Mouse (Mus musculus): Measurements from ENCODE around the gene Gtf3c5. TPM values are rescaled to one million over a fixed set of nuclear protein-coding genes. Genes with fewer than 3 reads are reported as not detected.

The Gtf3c5 gene
- total RNA-seq, 2 experiments from 2014 or later, result 17.8 to 18.3 TPM

DNA sequence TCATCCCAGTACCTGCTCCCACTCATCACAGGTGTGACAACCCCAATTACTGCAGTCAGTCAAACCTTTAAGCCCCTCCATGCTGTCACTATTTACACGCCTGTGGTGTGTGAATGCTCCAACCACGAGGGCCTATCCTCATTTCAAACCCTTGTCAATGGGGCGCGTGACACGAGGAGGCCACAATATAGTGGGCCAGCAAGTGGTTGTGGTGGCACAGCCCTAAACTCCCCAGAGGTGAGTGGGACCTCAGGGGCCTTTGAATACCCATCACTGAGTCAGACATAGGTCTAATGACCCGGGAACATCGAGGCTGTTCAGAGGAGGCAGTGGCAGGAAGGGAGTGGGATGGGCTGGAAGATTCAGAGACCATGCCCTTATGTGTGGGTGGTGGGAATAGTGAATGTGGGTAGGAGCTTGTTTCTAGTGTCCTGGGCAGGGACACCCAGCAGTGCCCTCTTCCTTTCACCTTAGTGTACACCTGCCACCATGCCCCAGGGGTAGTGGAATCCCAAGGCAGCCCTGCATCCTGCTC is 49.6 kb downstream of the Gtf3c5 start:
- no peak for DNase-seq

DNA sequence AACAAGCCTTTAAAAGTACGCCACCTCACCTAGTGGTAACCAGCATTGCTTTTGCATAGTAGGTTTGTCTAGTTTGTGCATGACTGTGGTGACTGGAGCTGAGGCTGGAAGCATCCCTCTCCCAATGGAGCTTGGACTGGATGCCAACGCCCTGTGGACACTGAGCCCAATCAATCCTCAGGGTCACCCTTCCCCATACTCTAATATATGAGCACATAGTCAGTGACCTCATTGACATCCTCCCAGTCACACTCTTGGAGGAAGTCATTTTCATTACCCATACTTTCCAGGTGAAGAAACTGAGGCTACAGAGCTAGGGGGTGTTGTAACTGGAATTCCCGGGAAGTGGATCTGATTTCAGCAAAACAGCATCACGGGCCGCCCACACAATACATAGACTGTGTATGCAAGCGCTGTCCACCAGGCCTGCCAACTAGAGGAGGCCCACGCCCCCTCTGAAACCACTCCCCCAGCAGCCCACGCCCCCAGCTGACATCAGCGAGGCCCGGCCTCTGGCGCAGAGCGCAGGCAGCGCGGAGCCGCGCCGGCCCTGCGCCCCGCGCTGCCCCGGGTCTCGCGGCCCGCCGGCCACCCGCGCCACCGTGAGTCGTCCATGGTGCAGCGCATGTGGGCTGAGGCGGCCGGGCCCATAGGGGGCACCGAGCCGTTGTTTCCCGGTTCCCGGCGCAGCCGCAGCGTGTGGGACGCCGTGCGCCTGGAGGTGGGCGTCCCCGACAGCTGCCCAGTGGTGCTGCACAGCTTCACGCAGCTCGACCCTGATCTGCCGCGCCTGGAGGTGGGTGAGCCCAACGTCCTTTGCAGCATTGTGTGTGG is 50.4 kb downstream of the Gtf3c5 start:
- peak; percentile 93 for DNase-seq

DNA sequence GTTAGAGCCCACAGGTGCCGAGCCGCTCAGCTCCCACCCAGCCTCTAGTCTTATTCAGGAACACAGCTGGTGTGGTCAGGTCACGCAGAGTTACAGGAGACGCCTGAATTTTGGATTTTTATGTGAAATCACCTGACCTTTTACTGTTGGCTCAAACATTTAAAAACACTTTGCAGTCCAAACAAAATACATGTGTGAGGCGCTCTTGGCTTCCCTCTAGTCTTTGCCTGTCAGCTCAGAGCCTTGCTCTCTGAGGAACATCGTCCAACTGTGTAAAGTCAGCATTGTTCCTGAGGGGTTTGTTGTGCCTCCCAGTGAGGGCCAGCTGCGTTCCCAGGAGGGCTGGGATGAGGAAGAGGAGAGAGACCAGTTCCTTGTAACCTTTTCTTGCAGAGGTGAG is 53.2 kb downstream of the Gtf3c5 start:
- no peak for DNase-seq

DNA sequence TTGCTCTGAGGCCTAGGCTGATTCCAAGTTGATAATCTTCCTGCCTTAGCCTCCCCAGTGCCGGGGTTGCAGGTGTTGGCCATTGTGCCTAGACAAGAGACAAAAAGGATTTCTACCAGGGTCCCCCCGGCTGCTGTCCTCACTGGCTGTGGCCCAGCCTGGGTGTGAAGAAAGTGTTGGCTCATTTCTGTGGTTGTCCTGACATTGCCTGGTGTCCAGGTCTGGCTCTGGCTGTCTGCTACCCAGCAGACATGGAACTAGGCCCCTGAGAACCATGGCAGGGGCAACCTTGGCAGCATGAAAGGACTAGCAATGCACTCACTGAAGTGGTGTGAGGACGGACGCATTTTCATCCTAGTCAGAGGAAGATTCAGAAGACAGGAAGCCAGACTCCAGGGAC is 53.7 kb downstream of the Gtf3c5 start:
- DNase-seq, result no peak

DNA sequence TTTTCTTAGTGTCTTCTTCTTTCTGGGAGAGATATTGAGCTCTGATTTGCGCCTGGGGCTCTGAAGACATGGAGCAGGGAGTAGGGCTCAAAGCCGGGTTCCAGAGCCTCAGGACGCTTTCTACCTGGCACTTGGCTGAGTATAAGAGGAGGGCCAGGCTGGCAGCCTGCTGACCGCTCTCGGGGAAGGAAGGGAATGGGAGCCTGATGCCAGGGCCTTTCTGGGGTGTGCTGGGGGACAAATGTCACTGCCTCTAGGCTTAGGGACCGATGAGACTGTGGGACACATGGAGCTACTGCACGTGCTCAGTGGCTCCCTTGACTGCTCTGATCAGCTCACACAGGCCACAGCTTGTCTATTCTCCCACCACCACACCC is 55.2 kb downstream of the Gtf3c5 start:
- DNase-seq, result no peak

DNA sequence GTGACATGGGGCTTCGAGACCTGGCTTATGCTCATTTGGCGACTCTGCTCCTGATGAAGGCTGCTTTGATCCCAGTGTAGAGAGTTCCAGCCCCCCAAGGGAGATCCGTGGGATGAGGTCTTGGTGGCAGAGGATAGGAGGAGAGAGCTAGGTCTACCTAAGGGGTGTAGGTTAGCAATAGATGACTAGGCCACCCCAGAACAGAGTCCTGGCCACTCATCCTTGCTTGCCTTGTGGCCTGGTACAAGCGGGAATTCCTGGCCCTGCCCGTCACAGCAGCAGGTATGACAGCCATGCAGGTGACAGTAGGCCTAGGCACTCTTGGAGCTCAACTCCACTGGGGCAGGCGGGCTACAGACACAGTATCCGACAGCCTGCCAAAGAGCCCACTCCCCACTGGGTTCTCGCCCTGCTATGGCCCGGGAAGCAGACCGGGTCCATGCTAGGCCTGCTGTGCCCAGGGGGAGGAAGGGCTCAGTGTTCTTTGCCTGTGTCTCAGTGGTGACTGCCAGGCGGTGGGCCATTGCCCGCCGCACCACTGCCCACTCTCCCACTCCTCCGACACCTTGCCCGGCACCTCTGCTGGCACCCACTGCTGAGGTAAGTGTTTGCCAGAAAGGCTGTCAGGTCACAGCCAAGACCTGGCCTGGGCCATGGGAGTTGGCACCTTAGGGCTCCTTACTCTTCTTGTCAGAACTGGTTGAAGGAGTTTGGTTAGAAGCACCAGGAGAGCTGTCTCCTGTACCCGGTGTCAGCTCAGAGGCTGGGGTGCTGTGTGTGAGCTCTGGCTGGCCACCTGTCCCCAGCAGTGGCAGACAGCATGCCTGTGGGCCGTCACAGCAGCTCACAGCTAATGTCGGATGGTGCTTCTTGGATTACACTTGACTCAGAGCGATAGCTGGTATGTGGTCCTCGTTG is 55.9 kb downstream of the Gtf3c5 start:
- no peak for DNase-seq

DNA sequence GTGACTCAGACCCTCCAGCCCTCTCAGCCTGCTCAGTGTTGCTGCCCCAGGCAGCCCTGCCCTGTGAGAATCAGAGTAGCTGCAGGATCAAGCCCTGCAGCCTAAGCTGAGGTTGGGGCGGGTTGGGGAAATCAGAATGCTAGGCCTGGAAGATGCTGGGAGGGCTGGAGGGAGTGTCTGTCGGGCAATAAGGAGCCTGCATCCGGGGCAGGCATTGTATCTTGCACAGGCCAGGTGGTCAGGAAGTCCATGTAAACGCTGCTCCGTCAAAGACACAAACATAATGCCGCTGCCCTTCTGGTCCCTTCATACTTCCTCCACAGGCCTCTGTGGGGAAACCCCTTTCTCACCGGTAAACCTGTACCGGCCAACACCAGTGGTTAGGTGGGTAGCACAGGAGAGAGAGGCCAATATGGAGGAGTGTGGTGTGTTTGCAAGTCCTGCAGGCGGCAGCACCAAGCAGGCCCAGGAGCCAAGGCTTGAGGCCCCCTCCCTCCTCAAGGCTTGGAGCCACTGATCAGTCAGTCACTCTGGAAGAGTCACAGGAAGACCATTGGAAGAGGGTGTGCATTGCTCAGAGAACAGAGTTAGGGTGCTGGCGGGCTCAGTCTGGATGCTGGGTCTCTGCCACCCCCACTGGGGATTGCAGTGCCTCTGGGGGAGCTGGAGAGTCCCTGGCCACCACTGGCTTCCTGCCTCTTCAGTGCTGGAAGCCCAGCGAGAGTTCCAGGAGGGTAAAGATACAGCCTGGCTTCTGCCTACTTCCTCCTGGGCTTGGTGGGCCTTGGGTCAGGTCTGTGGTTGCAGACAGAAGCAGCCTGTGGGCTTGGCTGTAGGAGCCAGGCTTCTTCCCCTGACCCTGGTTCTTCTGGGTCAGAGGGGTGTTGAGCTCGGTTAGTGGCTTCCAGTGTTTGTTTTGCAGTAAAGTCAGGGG is 57.3 kb downstream of the Gtf3c5 start:
- DNase-seq, result peak; percentile 36

DNA sequence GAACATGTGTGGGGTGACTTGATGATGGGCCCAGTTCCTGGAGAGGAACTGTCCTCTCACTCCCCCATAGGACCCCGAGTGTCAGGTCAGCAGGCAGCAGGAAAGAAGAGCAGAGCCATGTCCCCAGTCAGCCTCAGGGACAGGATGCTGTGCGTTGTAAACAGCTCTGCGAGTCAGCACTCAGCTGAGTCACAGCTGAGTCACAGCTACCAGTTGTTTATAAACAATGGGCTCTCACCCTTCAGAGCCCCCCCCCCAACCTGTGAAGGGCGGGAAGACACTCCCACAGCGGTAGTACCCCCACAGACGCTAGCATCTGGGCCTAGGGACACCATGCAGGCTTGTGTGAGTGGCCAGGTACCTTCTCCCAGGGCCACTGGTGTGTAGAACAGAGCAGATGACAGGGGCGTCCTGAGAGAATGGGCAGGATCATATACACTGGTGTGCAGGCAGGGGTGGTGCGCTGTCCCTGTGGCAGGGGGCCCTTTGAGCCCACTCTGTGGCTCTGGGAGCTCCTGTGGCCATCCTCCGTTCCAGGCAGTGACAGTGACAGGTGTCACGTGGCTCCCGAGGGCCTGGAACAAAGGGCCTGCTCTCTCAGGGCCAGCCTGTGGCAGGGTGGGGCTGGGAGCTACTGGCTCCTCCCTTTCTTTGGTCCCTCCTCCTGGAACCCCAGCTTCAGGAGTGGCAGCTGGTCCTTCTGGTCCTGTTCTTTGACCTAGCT is 58.2 kb downstream of the Gtf3c5 start:
- peak; percentile 57 for DNase-seq

DNA sequence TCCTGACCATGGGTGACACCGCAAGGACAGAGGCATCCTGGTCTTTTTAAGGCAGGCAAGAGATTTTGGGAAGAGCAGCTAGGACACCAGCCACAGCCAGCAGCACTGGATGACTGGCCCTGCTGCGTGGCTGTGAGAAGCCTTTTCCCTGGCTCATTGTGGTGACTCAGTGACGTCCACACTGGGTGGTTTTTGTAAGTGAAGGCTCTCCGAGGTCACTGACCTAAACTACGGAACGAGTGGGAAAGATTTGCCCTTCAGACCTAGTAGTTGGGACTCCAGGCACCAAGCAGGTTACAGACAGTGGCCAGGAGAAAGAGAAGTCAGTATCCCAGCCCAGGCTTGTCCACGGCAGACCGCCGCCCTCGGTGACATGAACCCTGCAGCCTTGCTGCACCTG is 59.1 kb downstream of the Gtf3c5 start:
- no peak for DNase-seq

DNA sequence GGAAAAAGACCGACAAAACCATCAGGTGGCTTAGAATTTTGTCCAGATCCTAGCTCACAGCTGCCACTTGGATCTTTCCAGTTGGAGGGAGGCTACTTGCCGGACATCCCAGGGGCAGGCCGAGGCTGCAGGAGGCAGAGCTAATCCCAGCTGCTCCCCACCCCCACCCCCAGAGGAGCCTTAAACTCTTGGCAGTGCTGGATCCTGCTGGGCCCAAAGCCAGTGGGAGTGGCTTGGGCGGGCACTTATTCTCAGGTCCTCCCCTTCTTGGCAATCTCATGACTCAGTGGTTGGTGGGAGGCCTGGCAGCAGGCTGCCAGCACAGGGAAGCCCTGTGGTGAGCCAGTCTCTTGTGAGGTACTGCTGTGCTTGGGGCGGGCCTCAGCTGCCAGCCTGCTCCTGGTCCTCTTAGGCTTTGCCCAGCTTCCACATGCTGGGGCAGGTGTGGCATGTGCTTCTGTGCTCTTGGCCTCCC is 59.9 kb downstream of the Gtf3c5 start:
- DNase-seq, result peak; percentile 93

DNA sequence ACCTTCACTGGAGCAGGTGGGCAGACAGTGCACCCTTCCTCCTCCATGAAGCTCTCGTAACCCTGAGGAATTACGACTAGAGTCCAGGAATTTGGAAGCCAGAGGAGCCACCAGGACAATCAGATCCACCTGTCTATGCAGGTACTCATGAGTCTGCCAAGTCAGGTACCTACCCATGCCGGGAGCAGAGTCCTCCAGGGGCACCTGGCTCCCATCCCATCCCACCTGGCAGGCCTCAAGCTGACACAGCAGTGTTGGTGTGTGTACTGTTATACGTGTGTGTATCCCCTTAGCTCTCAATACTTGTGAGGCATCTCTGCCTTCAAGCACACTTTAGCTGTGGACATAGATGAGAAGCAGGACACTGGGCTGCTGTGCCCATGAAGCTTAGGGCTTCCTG is 61.4 kb downstream of the Gtf3c5 start:
- no peak for DNase-seq

DNA sequence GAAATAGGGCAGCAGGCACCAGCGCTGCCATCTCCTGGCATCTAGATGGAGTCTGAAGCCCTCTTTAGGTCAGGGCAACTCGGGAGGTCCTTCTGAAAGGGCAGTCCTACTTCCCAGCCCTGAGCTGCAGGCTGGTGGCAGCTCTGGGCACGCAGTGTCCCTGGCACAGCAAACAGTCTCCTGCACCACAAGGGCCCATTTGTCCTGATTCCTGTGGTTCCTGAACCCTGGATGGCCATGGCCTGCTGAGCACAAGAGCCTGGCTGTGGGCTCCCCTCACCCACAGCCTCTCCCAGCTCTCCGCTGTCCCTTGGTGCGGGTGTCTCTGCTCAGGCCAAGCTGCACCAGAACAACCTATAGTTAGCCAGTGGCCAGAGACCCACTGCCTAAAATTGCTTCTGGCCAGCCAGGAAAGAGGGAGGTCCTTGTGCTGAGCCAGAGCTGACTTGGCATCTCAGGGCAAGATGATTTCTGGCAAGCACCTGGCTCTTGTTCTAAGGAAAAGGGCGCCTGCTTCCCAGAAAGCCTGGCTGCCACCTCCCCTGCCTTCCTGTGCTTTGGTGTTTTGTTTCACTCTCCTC is 61.9 kb downstream of the Gtf3c5 start:
- no peak for DNase-seq

DNA sequence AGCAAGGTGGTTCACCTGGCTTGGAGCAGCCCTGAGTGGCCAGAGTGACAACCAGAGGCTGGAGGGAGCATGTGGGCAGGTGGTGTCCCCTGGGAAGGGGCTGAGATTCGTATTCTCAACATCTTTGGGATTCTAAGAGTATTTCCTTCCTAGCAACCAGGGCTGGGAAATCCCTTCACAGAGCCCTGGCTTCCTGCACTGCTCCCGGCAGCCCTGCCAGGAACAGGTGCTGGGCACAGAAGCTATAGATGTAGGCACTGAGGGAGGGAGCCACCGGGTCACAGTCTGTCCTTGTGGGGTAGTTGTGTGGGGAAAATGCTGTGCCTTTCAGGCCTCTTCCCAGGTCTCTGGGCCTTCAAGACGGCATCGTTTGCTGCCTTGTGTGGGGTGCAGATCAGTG is 63.0 kb downstream of the Gtf3c5 start:
- DNase-seq, result no peak

DNA sequence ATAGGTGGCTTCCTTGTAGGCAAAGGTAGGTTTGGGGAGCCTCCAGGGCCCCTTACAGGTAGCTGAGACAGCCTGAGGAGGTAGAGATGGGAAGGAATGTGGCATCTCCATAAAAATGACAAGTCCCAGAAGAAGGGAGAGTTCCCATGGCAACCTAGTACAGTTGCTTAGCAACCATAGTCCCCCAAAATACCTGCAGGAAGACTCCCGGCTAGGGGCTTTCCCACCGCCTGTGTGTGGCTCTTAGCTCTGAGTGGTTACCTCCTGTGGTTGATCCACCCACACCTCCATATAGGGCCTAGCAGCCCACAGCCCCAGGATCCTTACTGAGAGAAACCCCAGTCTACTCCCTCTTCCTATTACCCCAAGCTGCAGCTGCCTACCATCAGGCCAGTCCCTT is 65.3 kb downstream of the Gtf3c5 start:
- DNase-seq, result no peak

DNA sequence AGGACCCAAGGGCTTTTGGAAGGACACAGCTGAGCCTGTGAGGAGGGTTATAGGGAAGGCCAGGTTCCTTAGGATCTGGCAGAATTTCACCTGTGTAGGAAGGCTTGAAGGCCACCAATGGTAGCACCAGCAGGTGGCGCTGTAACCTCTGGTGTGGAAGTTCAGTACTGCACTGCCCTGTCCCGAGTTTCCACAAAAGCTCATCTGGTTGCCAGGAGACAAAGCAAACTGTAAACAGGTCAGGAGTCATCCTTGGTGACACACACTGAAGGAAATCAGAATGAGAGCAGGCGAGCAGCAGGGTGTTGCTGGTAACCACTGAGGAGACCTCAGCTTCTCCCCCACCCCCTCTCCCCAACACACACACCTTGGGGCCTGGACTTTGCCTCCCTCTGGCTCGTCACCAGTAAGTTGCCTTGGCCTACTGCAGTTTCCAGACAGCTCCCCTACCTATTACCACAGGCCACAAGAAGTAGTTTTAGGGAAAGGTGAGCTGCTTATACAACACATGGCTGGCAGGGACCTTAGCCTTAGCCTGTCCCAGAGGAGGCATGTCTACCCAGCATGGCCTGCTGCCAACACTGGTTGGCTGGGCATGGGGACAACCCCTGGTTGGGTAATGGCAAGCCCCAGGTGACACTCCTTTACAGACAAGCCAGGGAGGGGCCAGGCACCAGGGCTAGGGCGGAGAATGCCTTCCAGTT is 66.2 kb downstream of the Gtf3c5 start:
- peak; percentile 90 for DNase-seq

Small RNA genes lying within 50 kb of the gene (microRNA-seq; reads per million reads assigned to microRNA genes)
- 0 reads per million in 2 experiments for gene Gm22824

Other genes starting within 250 kb of the Gtf3c5 start
- 1 to 10 TPM; 6.9 to 7.4 TPM for gene Ppp1r26, start 137.0 kb downstream of the Gtf3c5 start, total RNA-seq (2021)
- gene 1700007K13Rik, start 117.4 kb downstream of the Gtf3c5 start, total RNA-seq (2021), result not detected
- 10 to 100 TPM; 48.3 to 50.4 TPM for gene Mrps2, start 115.7 kb downstream of the Gtf3c5 start, total RNA-seq (2021)
- 1 to 10 TPM in 1 of 2 experiments, under 1 TPM in 1; 0.83 to 1.8 TPM for gene Gbgt1, start 86.9 kb downstream of the Gtf3c5 start, total RNA-seq (2021)
- gene Gm10134, start 77.7 kb downstream of the Gtf3c5 start, total RNA-seq (2021), result 1 to 10 TPM in 1 of 2 experiments, not detected in 1; 1.2 TPM
- gene Ralgds, start 70.6 kb downstream of the Gtf3c5 start, total RNA-seq (2021), result 10 to 100 TPM; 23.9 to 26.0 TPM
- gene Cel, start 20.3 kb downstream of the Gtf3c5 start, total RNA-seq (2021), result not detected
- not detected for gene Gfi1b, start 38.2 kb upstream of the Gtf3c5 start, total RNA-seq (2021)
- 10 to 100 TPM; 16.4 to 17.5 TPM for gene Tsc1, start 57.5 kb upstream of the Gtf3c5 start, total RNA-seq (2021)
- under 1 TPM; 0.59 to 0.71 TPM for gene Spaca9, start 116.0 kb upstream of the Gtf3c5 start, total RNA-seq (2021)
- not detected for gene Ak8, start 116.4 kb upstream of the Gtf3c5 start, total RNA-seq (2021)

Data from heart, postnatal 4 days (tissue).